Mouse (Mus musculus) cerebellum, adult 18-20 months (tissue): ENCODE measurements at regions not wholly inside any gene's neighbourhood (a gene's known extent, or its start where the extent isn't known, plus 50 kb on each side); places are given as distances from the start of the nearest gene placed in this dataset.
"Not testable (repeated sequence)": the region's sequence is repeated elsewhere in the genome, so short reads cannot be mapped to it uniquely, and the experiment has no call there.

Experiments used
- DNase-seq, 2 experiments: peaks; one replicate each; pipeline ENCODE4 v3.0.0; 2021

DNA sequence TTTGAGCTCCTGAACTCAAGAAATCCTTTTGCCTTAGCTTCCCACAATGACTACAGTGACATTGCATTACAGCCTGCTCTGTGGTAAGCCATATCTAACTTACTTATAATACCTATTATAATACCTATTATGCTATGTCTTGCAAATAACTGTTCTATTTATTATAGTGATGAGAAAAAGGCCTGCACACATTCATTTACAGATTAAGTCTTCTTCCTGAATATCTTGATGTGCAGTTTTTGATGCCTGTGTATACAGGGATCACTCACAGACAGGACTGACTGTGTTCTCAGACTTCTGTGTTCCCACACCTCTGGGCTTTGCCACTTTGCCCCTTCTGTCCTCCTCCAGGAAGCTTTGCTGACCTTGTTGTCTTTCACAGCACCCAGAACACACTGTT lies 102.8 kb upstream of the Dlg1 start:
- no peak for DNase-seq

GRCm38 (mm10) chr16:31564926-31565325 lies 98.3 kb upstream of the Dlg1 start:
- DNase-seq: no peak

DNA sequence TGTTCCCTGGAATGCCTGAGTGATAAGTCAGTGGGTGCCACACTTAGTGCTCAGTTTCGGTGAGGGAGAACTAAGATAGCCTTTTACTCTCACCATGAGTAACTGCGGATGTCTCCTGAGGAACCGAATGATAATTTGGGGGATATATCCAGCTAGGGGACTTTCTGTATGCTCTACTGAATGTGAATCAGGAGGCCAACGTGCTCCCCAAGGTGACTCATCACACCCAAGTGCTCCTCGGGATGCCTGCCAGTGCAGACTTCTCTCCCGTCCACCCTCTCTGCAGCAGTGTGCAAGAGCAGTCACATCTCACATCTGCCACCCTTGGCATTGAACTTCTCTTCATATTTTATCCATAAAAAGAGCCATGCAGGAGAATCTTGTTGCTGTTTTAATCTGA lies 94.9 kb upstream of the Dlg1 start:
- no peak for DNase-seq

GRCm38 (mm10) chr16:31569871-31570270 lies 93.4 kb upstream of the Dlg1 start:
- peak in 1 of 2 experiments; percentile 43 for DNase-seq

DNA sequence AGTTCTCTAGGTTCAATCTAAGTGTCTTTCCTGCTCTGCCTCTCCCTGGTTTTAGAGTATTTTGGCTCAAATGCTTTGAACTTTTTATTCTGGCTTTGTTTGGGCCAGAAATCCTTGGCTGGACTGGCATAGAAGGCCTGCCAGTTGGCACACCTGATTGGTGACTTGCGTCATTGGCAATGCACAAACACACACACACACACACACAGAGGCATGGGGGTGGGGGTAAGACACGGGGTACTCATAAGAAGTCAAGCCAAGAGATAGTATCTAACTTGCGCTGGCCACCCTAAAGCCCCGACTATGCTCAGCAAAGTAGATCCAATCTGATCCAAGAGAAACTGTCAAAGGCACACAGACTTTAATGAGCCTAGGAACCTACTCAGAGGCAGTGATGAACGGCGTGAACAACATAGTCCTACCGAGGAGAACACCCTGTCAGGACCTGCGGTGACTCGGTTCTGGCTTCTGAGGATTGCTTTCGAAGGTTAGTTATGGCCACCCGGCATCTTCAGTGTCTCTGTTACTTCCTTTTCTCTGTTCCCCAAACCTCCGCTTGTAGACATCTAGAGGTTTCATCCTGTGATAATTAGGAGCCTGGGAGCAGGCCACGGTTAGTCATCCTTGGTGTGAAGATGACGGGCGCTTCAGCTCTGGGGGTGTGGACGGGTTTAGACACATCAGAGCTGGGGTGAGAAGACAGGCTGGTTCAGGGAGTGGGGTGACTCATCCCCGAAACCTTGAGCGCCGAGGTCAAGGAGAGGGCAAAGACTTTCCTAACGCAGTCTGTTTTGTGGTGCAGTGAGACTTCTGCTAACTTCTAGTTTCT lies 92.7 kb upstream of the Dlg1 start:
- DNase-seq: peak; percentile 87

GRCm38 (mm10) chr16:31573833-31574232 lies 89.4 kb upstream of the Dlg1 start:
- DNase-seq: not testable (repeated sequence)

DNA sequence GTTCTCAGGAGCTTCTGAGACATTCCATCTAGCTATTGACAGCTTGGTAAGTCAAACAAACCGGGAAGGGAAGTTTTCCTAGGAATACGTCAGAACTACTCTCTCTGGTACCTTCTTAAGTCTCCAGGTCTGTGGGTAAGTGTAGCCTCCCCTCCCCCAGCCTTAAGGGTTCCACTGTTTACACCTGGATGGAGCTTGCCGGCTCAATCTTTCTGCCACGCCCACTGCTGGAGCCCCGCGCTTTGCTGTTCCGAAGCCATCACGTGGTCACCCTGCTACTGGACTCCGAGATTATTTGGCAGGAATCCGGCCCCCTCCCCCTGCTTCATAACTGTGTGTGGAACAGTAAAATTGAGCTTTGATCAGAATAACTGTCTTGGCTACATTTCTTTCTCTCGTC lies 87.6 kb upstream of the Dlg1 start:
- not testable (repeated sequence) for DNase-seq

GRCm38 (mm10) chr16:31576422-31576821 lies 86.8 kb upstream of the Dlg1 start:
- DNase-seq: no peak

GRCm38 (mm10) chr16:31577347-31577746 lies 85.9 kb upstream of the Dlg1 start:
- DNase-seq: no peak

GRCm38 (mm10) chr16:31579318-31579717 lies 83.9 kb upstream of the Dlg1 start:
- no peak for DNase-seq

GRCm38 (mm10) chr16:31580779-31581178 lies 82.5 kb upstream of the Dlg1 start:
- no peak for DNase-seq

GRCm38 (mm10) chr16:31582885-31583284 lies 80.4 kb upstream of the Dlg1 start:
- no peak for DNase-seq

GRCm38 (mm10) chr16:31583627-31584026 lies 79.6 kb upstream of the Dlg1 start:
- DNase-seq: no peak

DNA sequence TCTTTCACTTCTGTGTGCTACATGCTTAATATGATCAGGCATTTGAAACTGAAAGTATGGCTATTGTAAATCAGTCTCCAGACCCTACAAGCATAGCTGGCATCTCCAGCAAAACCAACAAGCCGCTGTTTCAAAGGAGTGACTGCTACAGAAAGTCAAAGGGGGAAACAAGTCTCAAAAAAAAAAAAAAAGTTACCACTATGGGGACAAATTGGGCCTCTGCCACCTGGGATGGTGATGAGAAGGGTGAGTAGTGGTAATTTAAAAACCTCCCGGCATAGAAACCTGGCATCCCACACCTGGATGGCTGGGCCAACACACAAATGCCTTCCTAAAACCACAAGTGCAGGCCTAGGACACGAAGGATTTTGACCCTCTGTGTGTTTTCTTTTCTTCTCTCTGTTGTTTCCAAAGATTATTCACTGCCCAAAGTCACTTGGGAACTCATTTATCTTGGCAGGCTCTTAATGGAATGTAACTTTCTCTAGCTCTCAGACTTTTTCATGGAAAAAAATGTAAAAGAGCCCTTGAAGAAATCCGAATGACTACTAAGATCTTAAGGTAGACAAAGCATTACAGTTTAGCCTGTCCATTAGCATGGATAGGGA lies 78.9 kb upstream of the Dlg1 start:
- DNase-seq: no peak

DNA sequence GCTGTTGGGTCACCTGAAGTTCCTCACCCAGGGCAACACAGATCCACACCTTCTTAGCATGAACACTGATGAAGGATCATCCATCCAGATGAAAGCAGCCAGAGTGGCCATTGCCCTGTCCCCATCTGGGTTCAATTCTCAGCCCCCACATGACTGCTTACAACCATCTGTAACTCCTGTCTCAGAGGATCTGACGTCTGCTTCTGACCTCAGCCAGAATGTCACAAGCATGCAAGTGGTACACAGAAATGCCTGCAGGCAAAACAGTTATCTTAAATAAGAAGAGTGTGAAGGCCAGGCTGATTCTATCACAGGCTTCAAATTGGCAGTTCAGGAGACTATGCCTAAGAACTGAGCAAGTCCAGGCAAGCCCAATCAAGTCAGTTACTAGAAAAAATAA lies 76.2 kb upstream of the Dlg1 start:
- no peak for DNase-seq

- no peak for DNase-seq
These were observed 73.7 kb upstream of the Dlg1 start for GRCm38 (mm10) chr16:31589576-31589975.

DNA sequence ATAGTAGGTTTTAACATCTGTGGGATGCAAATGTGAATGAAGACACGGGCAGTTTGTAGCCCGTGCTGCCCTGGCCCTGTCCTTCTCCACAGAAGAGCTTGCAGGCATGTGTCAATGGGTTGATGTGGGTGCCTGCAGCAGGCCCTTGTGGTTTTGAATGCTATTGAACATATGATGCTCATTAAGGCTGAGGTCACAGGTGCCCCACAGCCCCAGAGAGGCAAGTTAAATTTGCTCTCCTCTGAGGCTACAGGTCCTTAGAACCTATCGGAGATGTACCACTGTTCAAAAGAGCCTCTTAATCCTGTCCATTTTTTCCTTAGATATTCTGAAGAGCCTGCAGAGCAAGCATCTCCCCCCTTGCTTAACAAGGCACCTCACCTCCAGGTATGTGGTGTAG lies 71.7 kb upstream of the Dlg1 start:
- DNase-seq: no peak

- DNase-seq: peak; percentile 65 to 67
These were observed 71.0 kb upstream of the Dlg1 start for GRCm38 (mm10) chr16:31592014-31592871.

DNA sequence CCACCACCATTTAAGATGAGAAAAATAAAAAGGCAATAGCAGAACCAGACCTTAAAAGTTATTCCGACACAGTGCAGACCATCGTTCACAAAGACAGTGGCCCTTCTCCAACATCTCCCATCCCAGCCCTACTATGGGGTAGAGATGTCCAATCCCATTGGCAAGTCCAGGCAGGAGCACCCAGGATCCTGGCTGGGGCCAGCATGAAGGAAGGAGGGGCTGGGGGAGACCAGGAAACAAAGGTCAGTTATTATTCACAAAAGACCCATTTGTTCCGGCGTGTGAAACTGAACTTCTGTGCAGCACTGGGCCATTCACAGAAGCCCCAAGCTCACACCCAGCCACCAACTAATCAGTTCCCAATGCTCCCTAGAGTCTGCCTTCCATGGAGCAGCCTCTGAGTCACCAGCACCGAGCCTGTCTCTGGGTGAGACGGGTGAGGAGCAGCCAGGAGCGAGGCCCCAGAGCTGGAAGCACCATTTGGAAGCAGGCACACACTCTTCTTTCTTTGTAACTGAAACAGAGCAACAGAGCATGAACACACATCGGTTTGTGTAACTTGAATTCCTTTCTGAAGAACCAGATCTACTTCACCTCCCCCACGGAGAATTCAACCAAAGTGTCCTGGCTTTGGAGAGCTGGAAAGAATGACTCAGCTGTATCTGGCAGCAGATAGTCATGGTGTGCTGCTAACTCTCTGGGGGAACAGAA lies 70.1 kb upstream of the Dlg1 start:
- DNase-seq: peak in 1 of 2 experiments; percentile 35

- DNase-seq: no peak
These were observed 65.3 kb upstream of the Dlg1 start for GRCm38 (mm10) chr16:31597965-31598364.

GRCm38 (mm10) chr16:31598409-31598988 lies 64.7 kb upstream of the Dlg1 start:
- peak; percentile 53 to 67 for DNase-seq

GRCm38 (mm10) chr16:31598989-31599421 lies 64.2 kb upstream of the Dlg1 start:
- DNase-seq: no peak
